Mouse (Mus musculus) thymus, postnatal 25 days (tissue): ENCODE results near the gene Creb3l2.

Experiments used
- DNase-seq: peaks from one replicate; pipeline ENCODE4 v3.0.0; 2022

The Creb3l2 gene

GRCm38 (mm10) chr6:37369750-37370149, 72.2 kb downstream of the Creb3l2 start:
- DNase-seq, result no peak

GRCm38 (mm10) chr6:37368281-37368680, 73.7 kb downstream of the Creb3l2 start:
- no peak for DNase-seq

GRCm38 (mm10) chr6:37366991-37367390, 75.0 kb downstream of the Creb3l2 start:
- no peak for DNase-seq

- no peak for DNase-seq
Measured at GRCm38 (mm10) chr6:37365179-37365578, 76.8 kb downstream of the Creb3l2 start.

GRCm38 (mm10) chr6:37364361-37364760, 77.6 kb downstream of the Creb3l2 start:
- no peak for DNase-seq

GRCm38 (mm10) chr6:37360813-37361385, 81.0 kb downstream of the Creb3l2 start:
- DNase-seq, result no peak

DNA sequence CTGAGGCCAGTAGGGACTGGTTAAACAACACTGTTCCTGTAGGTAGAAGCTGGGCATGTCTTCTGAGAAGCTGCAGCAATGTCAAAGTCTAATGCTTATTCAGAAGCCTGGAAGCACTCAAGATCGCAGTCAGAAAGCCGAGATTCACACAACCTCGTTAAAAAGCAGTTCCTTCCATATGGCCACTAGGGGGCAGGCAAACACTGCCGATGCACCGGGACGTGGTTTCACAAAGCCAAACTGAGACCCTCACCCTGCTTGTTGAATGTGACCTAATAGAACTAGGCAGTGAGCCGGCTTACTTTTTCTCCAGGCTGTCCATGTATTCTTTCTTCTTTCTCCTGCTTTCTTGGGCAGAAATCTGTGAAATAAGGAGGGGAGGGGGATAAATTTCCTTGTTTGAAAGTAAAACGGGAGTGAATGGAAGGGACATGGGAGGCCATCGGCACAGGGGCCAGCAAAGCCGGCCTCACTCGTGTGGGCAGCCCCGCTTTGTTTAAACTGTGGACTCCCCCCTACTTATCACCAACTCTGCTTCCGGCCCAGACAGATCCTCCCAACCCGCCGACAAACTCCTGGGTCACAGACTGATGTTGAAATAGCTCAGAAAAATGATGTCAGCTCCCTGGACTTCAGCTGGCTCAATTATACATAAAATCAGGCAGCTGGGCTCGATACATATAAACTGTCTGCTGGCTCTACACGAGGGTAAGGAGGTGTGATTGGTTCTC, 87.3 kb downstream of the Creb3l2 start:
- peak; percentile 59 for DNase-seq

- no peak for DNase-seq
Measured at GRCm38 (mm10) chr6:37353616-37354015, 88.3 kb downstream of the Creb3l2 start.

- DNase-seq, result peak; percentile 12
Measured at GRCm38 (mm10) chr6:37351731-37352380, 90.1 kb downstream of the Creb3l2 start.

DNA sequence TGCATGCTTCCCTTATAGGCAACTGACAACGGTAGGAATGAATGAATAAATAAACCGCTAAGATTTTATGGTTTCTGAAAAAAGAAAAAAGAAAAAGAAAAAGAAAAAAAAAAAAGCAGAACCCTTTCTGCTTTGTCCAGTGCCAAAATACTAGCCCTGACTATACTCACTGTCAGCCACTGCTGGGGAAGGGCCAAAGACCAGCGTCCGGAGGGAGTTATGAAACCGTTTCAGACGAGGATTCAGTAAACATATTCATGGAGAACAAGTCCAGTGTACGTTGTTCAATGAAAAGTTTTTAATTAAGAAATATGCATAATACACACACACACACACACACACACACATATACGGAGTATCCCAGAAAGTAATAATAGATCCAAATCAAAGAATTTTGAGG, 91.6 kb downstream of the Creb3l2 start:
- no peak for DNase-seq

GRCm38 (mm10) chr6:37347606-37348005, 94.3 kb downstream of the Creb3l2 start:
- DNase-seq, result no peak

DNA sequence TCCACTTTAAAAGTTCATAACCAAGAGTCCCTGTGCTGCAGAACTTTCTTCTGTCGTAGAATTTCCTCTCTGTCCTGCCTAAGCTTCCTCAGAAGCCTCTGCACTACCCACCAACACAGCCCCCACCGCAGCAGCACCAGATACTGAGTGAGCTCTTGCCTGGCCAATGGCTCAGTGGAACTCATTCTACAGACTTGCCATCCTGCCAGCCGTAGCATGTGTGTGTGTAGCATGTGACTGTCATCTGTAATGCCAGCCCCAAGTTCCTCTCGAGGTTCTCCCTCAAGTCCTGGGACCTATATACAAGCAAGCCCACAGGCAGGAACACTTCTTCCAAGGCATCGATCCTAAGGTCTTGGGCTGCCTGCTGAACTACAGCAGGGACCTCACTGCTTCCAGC, 103.9 kb downstream of the Creb3l2 start:
- DNase-seq, result no peak

- no peak for DNase-seq
Measured at GRCm38 (mm10) chr6:37336831-37337260, 105.1 kb downstream of the Creb3l2 start.

DNA sequence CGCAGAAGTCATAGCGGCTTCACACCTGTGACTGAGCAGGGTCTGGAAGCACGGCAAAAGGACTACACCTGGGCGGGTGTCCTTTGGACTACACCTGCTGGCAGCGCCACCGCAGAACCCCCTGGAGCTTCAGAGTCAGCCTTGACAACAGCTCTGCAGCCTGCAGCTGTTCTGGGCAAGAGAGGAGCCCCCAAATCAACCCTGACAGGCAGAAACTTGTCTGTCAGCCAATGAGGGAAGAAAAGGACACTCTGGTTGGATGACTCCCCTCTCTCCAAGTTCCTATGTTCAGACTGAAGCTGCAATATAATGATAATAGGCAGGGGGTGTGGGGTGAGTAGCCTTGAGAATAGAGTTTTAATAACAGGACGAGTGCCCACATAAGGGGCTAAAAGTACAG, 105.6 kb downstream of the Creb3l2 start:
- no peak for DNase-seq

- DNase-seq, result no peak
Measured at GRCm38 (mm10) chr6:37332846-37333245, 109.1 kb downstream of the Creb3l2 start.

DNA sequence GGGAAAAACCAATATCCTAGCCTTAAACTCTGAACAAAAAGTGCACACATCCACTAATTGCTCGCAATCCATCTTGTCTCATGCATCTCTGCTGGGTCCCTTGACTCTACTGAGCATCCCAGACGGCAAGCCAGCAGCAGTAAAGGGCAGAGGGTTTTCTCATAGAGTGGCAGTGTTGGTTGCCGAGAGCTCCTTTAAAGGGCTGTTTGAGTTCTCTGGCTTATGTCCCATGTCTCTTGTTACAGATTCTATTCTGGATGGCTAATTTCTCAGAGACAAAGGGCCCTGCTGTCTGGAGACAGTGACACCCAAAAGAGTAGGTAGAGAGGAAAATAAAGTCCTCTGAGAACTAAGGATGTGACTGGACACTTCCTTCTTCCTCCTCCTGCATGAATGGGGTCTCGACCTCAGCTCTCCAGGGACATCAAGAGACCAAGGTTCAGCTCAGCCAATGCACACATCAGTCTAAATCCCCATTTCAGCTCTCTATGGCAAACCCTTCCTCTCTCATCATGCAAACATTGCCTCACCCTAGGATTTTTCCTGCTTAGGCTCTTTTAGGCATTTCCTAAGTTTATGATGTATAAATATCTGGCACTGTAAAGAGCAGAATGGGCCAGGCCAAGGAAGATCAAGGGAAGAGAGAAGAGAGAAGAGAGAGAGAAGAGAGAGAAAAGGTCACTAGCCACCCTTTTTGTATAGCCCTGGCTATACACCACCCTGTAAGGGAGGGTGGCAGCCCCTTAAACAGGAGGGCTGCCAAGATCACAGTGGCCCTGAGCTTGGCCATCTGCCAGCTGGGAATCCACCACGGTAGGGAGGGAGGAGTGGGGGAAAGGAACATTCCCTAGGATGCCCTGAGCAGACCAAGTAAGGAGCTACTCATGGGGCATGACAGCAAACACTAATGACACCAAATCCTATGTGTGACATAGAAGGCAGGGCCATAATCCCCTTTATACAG, 111.8 kb downstream of the Creb3l2 start:
- no peak for DNase-seq

- no peak for DNase-seq
Measured at GRCm38 (mm10) chr6:37329376-37329775, 112.6 kb downstream of the Creb3l2 start.

- no peak for DNase-seq
Measured at GRCm38 (mm10) chr6:37328671-37329070, 113.3 kb downstream of the Creb3l2 start.

DNA sequence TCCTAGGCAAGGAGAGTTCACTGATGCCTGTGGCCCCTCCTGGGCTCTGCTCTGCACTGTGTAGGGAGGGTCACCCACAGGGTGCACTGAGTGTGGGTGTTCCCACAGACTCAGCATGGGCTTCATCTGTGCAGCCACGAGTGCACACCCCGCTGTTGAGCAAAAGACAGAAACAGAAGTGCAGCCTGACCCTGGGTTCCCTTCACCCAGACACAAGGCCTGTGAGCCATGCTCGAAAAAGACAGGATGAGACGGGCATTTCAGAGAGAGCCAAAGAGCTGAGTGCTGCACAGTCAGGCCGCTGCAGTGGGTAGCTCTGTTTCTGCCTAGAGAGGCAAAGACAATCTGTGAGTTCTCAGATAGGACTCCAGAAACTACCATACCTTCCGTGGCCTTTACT, 114.4 kb downstream of the Creb3l2 start:
- no peak for DNase-seq

GRCm38 (mm10) chr6:37326603-37326955, 115.4 kb downstream of the Creb3l2 start:
- no peak for DNase-seq

DNA sequence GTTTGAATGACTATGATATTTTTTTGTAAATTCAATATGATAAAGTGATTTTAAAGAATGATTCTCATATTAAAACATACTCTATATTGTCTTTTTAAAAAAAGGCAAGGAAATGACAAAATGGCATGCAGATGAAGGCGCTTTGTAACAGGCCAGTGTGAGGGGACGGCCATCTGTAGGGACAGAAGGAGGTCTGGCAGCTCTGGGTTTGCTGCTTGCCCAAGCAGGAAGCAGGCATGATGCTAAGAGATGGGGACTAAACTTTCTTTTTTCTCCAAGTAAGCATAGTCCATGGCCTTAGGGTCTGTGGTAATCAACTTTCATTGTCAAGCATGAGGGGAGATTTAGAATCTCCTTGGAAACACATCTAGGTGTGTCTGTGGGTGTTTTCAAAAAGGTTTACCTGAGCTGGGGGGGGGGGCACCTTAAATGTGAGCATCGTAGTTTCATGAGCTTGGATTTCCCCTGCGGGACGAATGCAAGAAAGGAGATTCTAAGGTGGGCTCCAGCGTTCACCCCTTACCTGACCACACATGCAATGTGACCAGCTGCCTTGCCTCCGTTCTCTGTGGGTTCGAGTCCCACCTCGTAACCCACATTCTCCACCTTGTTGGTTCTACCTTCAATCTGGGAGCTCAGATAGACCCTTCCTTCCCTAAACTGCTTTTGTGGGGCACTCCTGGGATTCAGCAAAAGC, 115.9 kb downstream of the Creb3l2 start:
- DNase-seq, result no peak

DNA sequence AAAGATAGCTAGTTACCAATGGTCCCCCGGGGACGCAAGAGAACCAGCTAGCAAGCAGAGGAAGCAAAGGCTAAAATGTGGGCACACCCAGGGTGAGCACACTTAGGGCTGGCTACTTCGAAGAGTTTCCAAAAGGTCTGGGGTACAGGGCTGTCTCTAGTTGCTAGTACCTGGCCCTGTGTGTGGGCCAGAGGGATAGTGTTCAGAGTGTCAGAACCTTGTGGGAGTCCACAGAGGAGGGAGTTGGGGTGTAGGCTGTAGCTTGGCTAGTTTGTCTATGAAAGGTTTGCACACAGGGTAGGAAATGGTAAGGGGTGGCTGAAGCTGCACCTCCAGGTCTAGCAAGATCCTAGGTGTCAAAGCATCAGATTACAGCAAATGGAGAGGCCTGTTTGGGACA, 116.9 kb downstream of the Creb3l2 start:
- DNase-seq, result no peak

GRCm38 (mm10) chr6:37322641-37323040, 119.3 kb downstream of the Creb3l2 start:
- no peak for DNase-seq
